Mouse (Mus musculus) spleen, adult 2 months (tissue): ENCODE data around the gene Zdhhc17.

ENCODE experiments used
- CTCF ChIP-seq: fragments of 200-500 bp; IDR thresholded peaks from 2 replicates; pipeline ENCODE4 v1.5.1; 2011; ENCODE audit warnings: mild to moderate bottlenecking, inconsistent platforms; ENCODE audit not compliant: insufficient read depth, insufficient read length, insufficient replicate concordance; ENCODE audit errors: extremely low read depth
- POLR2A ChIP-seq: fragments of 200-500 bp; IDR thresholded peaks from 2 replicates; pipeline ENCODE4 v1.6.1; 2011; ENCODE audit warnings: low read depth, low read length, inconsistent platforms

DNA sequence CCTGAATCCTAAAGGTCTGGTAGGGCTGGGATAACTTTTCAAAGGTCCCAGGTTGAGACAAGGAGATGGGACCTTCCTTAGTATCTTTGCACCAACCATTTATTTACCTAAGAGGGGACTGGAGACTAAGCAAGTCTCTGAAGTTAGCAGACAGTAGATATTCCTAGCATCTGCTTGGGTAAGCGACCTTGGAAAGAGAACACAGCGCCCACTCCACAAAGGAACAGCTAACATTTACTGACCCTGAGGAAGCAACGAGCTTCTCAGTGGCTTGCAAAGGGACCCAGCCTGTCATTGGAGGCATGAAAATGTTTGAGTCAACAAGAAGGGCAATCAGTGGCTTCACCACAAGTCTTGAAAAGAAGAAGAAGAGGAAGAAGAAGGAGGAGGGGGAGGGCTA is 40.1 kb upstream of the Zdhhc17 start:
- TF ChIP-seq CTCF (no peak), POLR2A (no peak)
